ENCODE assay signal across 22 mouse cellular contexts in the genomic region with DNA sequence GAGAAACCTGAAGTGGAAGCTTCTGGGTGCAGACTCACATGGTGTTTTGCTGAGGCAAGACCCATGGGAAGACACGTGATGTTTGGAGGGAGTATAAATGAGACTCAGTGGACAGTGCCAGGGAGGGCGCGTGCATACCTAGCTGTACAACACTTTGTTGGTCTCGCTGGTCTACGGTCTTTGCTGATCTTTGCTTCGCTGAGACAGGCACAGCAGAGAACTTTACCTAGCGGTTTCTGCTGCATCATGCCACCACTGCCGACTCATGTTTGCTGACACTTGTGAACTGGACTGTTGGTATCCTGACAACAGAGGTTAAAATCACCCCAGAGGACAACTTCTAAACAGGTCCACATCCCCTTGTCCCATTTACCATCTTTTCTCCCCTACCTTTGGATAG. TPM values are rescaled to one million over a fixed set of nuclear protein-coding genes. Genes with fewer than 3 reads are reported as not detected.
DNase-seq lines count a peak whose midpoint lies in the region; ATAC-seq and TF ChIP-seq lines count a peak whose summit lies in the region.
"Had no signal": no experiment of that assay in that cellular context is flagged by ENCODE, and none has a peak within 500 bp of the region (broad histone marks: within the 10 kb centered on the region; RNA-seq: fewer than 3 reads in every experiment).

No protein-coding gene starts in this region.

- DNase-seq in heart, postnatal 10 days, result no peak
- peak; percentile 39 for DNase-seq in lung, postnatal 36 days
- DNase-seq in lung, adult 2 months, result no peak
- no peak for DNase-seq in liver, embryonic 11.5 days (ENCODE audit: low spot score)
- no peak for DNase-seq in thymus, postnatal 10 days (ENCODE audit: low spot score in 2 of 2)
- DNase-seq: adrenal gland, postnatal 25 days; B cell, adult 2 months; cerebellum, adult 2 months; gastrocnemius, postnatal 14 days; kidney, adult 18-20 months; kidney, postnatal 10 days; lung, postnatal 10 days; thymus, postnatal 25 days had no signal

- H3K4me2 ChIP-seq in heart, embryonic 12.5 days, result no peak overlapping the region
- no peak overlapping the region for H3K4me2 ChIP-seq in liver, embryonic 11.5 days
- H3K4me2 ChIP-seq: embryonic facial prominence, embryonic 13.5 days; limb, embryonic 13.5 days; midbrain, embryonic 12.5 days; neural tube, embryonic 15.5 days had no signal

- no peak for TF ChIP-seq CTCF in lung, adult 2 months (IDR thresholded peaks at IDR 0.05; ENCODE audit: insufficient read depth, low read length)

- peak; percentile 78 for ATAC-seq in heart, embryonic 12.5 days (ENCODE audit: insufficient number of reproducible peaks, low FRiP score)
- peak; percentile 46 for ATAC-seq in liver, embryonic 11.5 days (replicated peaks; ENCODE audit: low FRiP score)
- ATAC-seq in frontal cortex, adult (ENCODE audit: low TSS enrichment), result no peak
- ATAC-seq: Patski had no signal

- 0 out of 2 replicates have a peak, but pooled peaks cover 5% of the 10 kb centered on the region for H3K27me3 ChIP-seq in heart, embryonic 12.5 days (replicated peaks)
- H3K27me3 ChIP-seq in liver, embryonic 11.5 days (replicated peaks; ENCODE audit: control insufficient read depth, insufficient read depth, low read length), result no peaks in the 10 kb centered on the region
- H3K27me3 ChIP-seq: embryonic facial prominence, embryonic 13.5 days; limb, embryonic 13.5 days; midbrain, embryonic 12.5 days; neural tube, embryonic 15.5 days; Patski had no signal

- peaks cover 25% of the 10 kb centered on the region for H3K4me1 ChIP-seq in heart, embryonic 12.5 days (replicated peaks)
- no peaks in the 10 kb centered on the region for H3K4me1 ChIP-seq in lung, adult 2 months (ENCODE audit: control insufficient read depth, insufficient read depth, low read length)
- H3K4me1 ChIP-seq in liver, embryonic 11.5 days (replicated peaks; ENCODE audit: control insufficient read depth, insufficient read depth, low read length), result peaks cover 20% of the 10 kb centered on the region
- H3K4me1 ChIP-seq: midbrain, embryonic 12.5 days; neural tube, embryonic 15.5 days had no signal

- H3K4me3 ChIP-seq in heart, embryonic 12.5 days, result no peak overlapping the region
- H3K4me3 ChIP-seq in lung, adult 2 months (replicated peaks; ENCODE audit: extremely low read depth, low read depth, low read length), result no peak overlapping the region
- no peak overlapping the region for H3K4me3 ChIP-seq in liver, embryonic 11.5 days (ENCODE audit: low read depth, low read length)
- H3K4me3 ChIP-seq: embryonic facial prominence, embryonic 13.5 days; limb, embryonic 13.5 days; midbrain, embryonic 12.5 days; myocyte; neural tube, embryonic 15.5 days had no signal

- 81% methylated on average over 8 of the region's 8 CpGs for WGBS in heart, embryonic 12.5 days
- 86% methylated on average over 8 of the region's 8 CpGs for WGBS in lung, adult 2 months
- 72% methylated on average over 8 of the region's 8 CpGs for WGBS in liver, embryonic 11.5 days

- H3K9ac ChIP-seq in heart, embryonic 12.5 days, result no peak overlapping the region
- H3K9ac ChIP-seq in liver, embryonic 11.5 days (ENCODE audit: low read depth, low read length), result no peak overlapping the region
- H3K9ac ChIP-seq: embryonic facial prominence, embryonic 13.5 days; limb, embryonic 13.5 days; midbrain, embryonic 12.5 days; neural tube, embryonic 15.5 days had no signal

- H3K27ac ChIP-seq in heart, embryonic 12.5 days (ENCODE audit: poor library complexity, severe bottlenecking), result 0 out of 2 replicates have a peak overlapping the region, but pooled peaks have one; percentile 34
- peak overlapping the region; percentile 27; the same call in 1 of the 2 replicates for H3K27ac ChIP-seq in liver, embryonic 11.5 days (ENCODE audit: low read depth, low read length)
- H3K27ac ChIP-seq: embryonic facial prominence, embryonic 13.5 days; limb, embryonic 13.5 days; midbrain, embryonic 12.5 days; neural tube, embryonic 15.5 days; stomach, postnatal 0 days had no signal

- TF ChIP-seq POLR2A in lung, adult 2 months (IDR thresholded peaks at IDR 0.05; ENCODE audit: borderline replicate concordance, extremely low read depth, low read depth, low read length), result no peak

- H3K36me3 ChIP-seq in heart, embryonic 12.5 days, result no peaks in the 10 kb centered on the region
- H3K36me3 ChIP-seq in liver, embryonic 11.5 days (ENCODE audit: control insufficient read depth, insufficient read depth, low read length), result no peaks in the 10 kb centered on the region
- H3K36me3 ChIP-seq: embryonic facial prominence, embryonic 13.5 days; limb, embryonic 13.5 days; midbrain, embryonic 12.5 days; neural tube, embryonic 15.5 days had no signal

- intact Hi-C loops in heart, postnatal 10 days (cut with DNase I), result no loop called here

- no peaks in the 10 kb centered on the region for H3K9me3 ChIP-seq in heart, embryonic 12.5 days (replicated peaks)
- H3K9me3 ChIP-seq in liver, embryonic 11.5 days (ENCODE audit: control insufficient read depth, low read length), result no peaks in the 10 kb centered on the region
- H3K9me3 ChIP-seq: embryonic facial prominence, embryonic 13.5 days; limb, embryonic 13.5 days; midbrain, embryonic 12.5 days; neural tube, embryonic 15.5 days had no signal

RNA-seq across cellular contexts. Expression of gene Slc2a9, which starts 2.9 kb away (rescaled TPM):
- 0.22 and 0.71 TPM in 2 replicates for polyA plus RNA-seq in heart, embryonic 12.5 days (2016; fragmentation: Nextera tagmentation; extraction: Ambion mirVana)
- total RNA-seq in heart, postnatal 10 days (2021), result 1 to 10 TPM; 2.2 to 2.8 TPM
- 4.9 and 5.0 TPM in 2 replicates for polyA plus RNA-seq in lung, adult 2 months (2012; rRNA removed)
- polyA plus RNA-seq in liver, embryonic 11.5 days (2014; fragmentation: Nextera tagmentation; extraction: Ambion mirVana), result 0.60 and 1.8 TPM in 2 replicates
